Mouse (Mus musculus) cerebellum, adult 11 months (tissue): ENCODE results near the gene Tom1l2.

Source experiments
- DNase-seq: peaks from one replicate; pipeline ENCODE4 v3.0.0; 2022

Gene Tom1l2

GRCm38 (mm10) chr11:60302354-60303083, 50.2 kb downstream of the Tom1l2 start:
- DNase-seq: no peak

- no peak for DNase-seq
Observed at GRCm38 (mm10) chr11:60301588-60302208, 51.0 kb downstream of the Tom1l2 start.

- no peak for DNase-seq
Observed at GRCm38 (mm10) chr11:60300318-60300717, 52.4 kb downstream of the Tom1l2 start.

- DNase-seq: no peak
Observed at GRCm38 (mm10) chr11:60297772-60298171, 54.9 kb downstream of the Tom1l2 start.

GRCm38 (mm10) chr11:60294630-60295313, 57.9 kb downstream of the Tom1l2 start:
- no peak for DNase-seq

GRCm38 (mm10) chr11:60293683-60294629, 58.7 kb downstream of the Tom1l2 start:
- DNase-seq: no peak

- peak; percentile 69 for DNase-seq
Observed at GRCm38 (mm10) chr11:60292718-60293117, 60.0 kb downstream of the Tom1l2 start.

GRCm38 (mm10) chr11:60288980-60289379, 63.7 kb downstream of the Tom1l2 start:
- DNase-seq: no peak

- DNase-seq: no peak
Observed at GRCm38 (mm10) chr11:60286311-60286710, 66.4 kb downstream of the Tom1l2 start.

GRCm38 (mm10) chr11:60280429-60281414, 72.0 kb downstream of the Tom1l2 start:
- no peak for DNase-seq

GRCm38 (mm10) chr11:60279483-60279882, 73.2 kb downstream of the Tom1l2 start:
- DNase-seq: no peak

GRCm38 (mm10) chr11:60277771-60278170, 74.9 kb downstream of the Tom1l2 start:
- no peak for DNase-seq

- no peak for DNase-seq
Observed at GRCm38 (mm10) chr11:60277164-60277740, 75.5 kb downstream of the Tom1l2 start.

- DNase-seq: no peak
Observed at GRCm38 (mm10) chr11:60276408-60277093, 76.2 kb downstream of the Tom1l2 start.

- no peak for DNase-seq
Observed at GRCm38 (mm10) chr11:60273273-60273805, 79.4 kb downstream of the Tom1l2 start.

- no peak for DNase-seq
Observed at GRCm38 (mm10) chr11:60268563-60268962, 84.1 kb downstream of the Tom1l2 start.

GRCm38 (mm10) chr11:60265271-60265985, 87.3 kb downstream of the Tom1l2 start:
- DNase-seq: no peak

GRCm38 (mm10) chr11:60264651-60265050, 88.1 kb downstream of the Tom1l2 start:
- DNase-seq: peak; percentile 86

GRCm38 (mm10) chr11:60262396-60262795, 90.3 kb downstream of the Tom1l2 start:
- no peak for DNase-seq

- no peak for DNase-seq
Observed at GRCm38 (mm10) chr11:60260743-60261142, 92.0 kb downstream of the Tom1l2 start.
